Mouse (Mus musculus): Measurements from ENCODE around the gene Orm3. TPM values are rescaled to one million over a fixed set of nuclear protein-coding genes. Genes with fewer than 3 reads are reported as not detected.

The Orm3 gene
- polyA plus RNA-seq, 1 experiment from 2014 or later = not detected

- 72% methylated on average over 6 of the region's 6 CpGs for WGBS
Observed at GRCm38 (mm10) chr4:63348524-63348923, 7.4 kb upstream of the Orm3 start.

GRCm38 (mm10) chr4:63356981-63357570 is 1.1 kb downstream of the Orm3 start:
- 56% methylated on average over 2 of the region's 2 CpGs for WGBS
- ATAC-seq (ENCODE audit: insufficient number of reproducible peaks, insufficient read depth, low FRiP score, low read depth) = no peak
- H3K4me3 ChIP-seq (ENCODE audit: low read depth, low read length) = no peak overlapping the region

More at GRCm38 (mm10) chr4:63348524-63348923, 7.4 kb upstream of the Orm3 start:
- Histone ChIP-seq H3K4me1 (ENCODE audit: control insufficient read depth, insufficient read depth, low read length) (no peaks in the 10 kb centered on the region), H3K4me2 (replicated peaks; ENCODE audit: low read depth, low read length) (no peak overlapping the region), H3K9me3 (ENCODE audit: control insufficient read depth, low read depth, low read length) (no peaks in the 10 kb centered on the region), H3K9ac (replicated peaks; ENCODE audit: low read depth, low read length) (no peak overlapping the region), H3K27me3 (ENCODE audit: control insufficient read depth, insufficient read depth, low read length) (no peaks in the 10 kb centered on the region), H3K27ac (ENCODE audit: low read length) (no peak overlapping the region), H3K4me3 (ENCODE audit: low read depth, low read length) (no peak overlapping the region), H3K36me3 (ENCODE audit: control insufficient read depth, insufficient read depth, low read length) (no peaks in the 10 kb centered on the region)
- no peak for ATAC-seq (ENCODE audit: insufficient number of reproducible peaks, insufficient read depth, low FRiP score, low read depth)

GRCm38 (mm10) chr4:63359861-63360260 is 3.9 kb downstream of the Orm3 start:
- Histone ChIP-seq H3K27ac (ENCODE audit: low read length) (no peak overlapping the region), H3K36me3 (ENCODE audit: control insufficient read depth, insufficient read depth, low read length) (no peaks in the 10 kb centered on the region), H3K9ac (replicated peaks; ENCODE audit: low read depth, low read length) (no peak overlapping the region), H3K9me3 (ENCODE audit: control insufficient read depth, low read depth, low read length) (no peaks in the 10 kb centered on the region), H3K4me2 (replicated peaks; ENCODE audit: low read depth, low read length) (no peak overlapping the region), H3K4me1 (ENCODE audit: control insufficient read depth, insufficient read depth, low read length) (no peaks in the 10 kb centered on the region), H3K27me3 (ENCODE audit: control insufficient read depth, insufficient read depth, low read length) (no peaks in the 10 kb centered on the region), H3K4me3 (ENCODE audit: low read depth, low read length) (no peak overlapping the region)
- ATAC-seq (ENCODE audit: insufficient number of reproducible peaks, insufficient read depth, low FRiP score, low read depth) = no peak
- 85% methylated on average over 6 of the region's 6 CpGs for WGBS

More at GRCm38 (mm10) chr4:63356981-63357570, 1.1 kb downstream of the Orm3 start:
- no peaks in the 10 kb centered on the region for H3K27me3 ChIP-seq (ENCODE audit: control insufficient read depth, insufficient read depth, low read length)
- no peaks in the 10 kb centered on the region for H3K9me3 ChIP-seq (ENCODE audit: control insufficient read depth, low read depth, low read length)
- H3K4me1 ChIP-seq (ENCODE audit: control insufficient read depth, insufficient read depth, low read length) = no peaks in the 10 kb centered on the region
- H3K9ac ChIP-seq (replicated peaks; ENCODE audit: low read depth, low read length) = no peak overlapping the region
- H3K4me2 ChIP-seq (replicated peaks; ENCODE audit: low read depth, low read length) = no peak overlapping the region
- no peaks in the 10 kb centered on the region for H3K36me3 ChIP-seq (ENCODE audit: control insufficient read depth, insufficient read depth, low read length)
- no peak overlapping the region for H3K27ac ChIP-seq (ENCODE audit: low read length)

- H3K27ac ChIP-seq (ENCODE audit: low read length) = no peak within 1 kb of the TSS
- H3K9ac ChIP-seq (replicated peaks; ENCODE audit: low read depth, low read length) = no peak within 1 kb of the TSS
- no peak within 1 kb of the TSS for H3K4me3 ChIP-seq (ENCODE audit: low read depth, low read length)
- no peaks in the 10 kb centered on the region for H3K4me1 ChIP-seq (ENCODE audit: control insufficient read depth, insufficient read depth, low read length)
- H3K9me3 ChIP-seq (ENCODE audit: control insufficient read depth, low read depth, low read length) = no peaks in the 10 kb centered on the region
- no peak within 1 kb of the TSS for H3K4me2 ChIP-seq (replicated peaks; ENCODE audit: low read depth, low read length)
- 78% methylated on average over 5 of the region's 5 CpGs for WGBS
- no peaks in the 10 kb centered on the region for H3K36me3 ChIP-seq (ENCODE audit: control insufficient read depth, insufficient read depth, low read length)
- ATAC-seq (ENCODE audit: insufficient number of reproducible peaks, insufficient read depth, low FRiP score, low read depth) = no peak
- H3K27me3 ChIP-seq (ENCODE audit: control insufficient read depth, insufficient read depth, low read length) = no peaks in the 10 kb centered on the region
Observed at GRCm38 (mm10) chr4:63362150-63362549, 6.2 kb downstream of the Orm3 start, which contains the start of gene Orm2. Gene Orm2, plus strand, starts transcription at chr4:63362449.

GRCm38 (mm10) chr4:63368577-63368976 is 12.6 kb downstream of the Orm3 start:
- H3K27ac ChIP-seq (ENCODE audit: low read length) = no peak overlapping the region
- no peak overlapping the region for H3K4me3 ChIP-seq (ENCODE audit: low read depth, low read length)
- WGBS = 14% methylated on average over 4 of the region's 4 CpGs
- no peak overlapping the region for H3K4me2 ChIP-seq (replicated peaks; ENCODE audit: low read depth, low read length)
- H3K4me1 ChIP-seq (ENCODE audit: control insufficient read depth, insufficient read depth, low read length) = no peaks in the 10 kb centered on the region
- peaks cover 29% of the 10 kb centered on the region; the same call in 1 of the 2 replicates for H3K36me3 ChIP-seq (ENCODE audit: control insufficient read depth, insufficient read depth, low read length)
- peak; percentile 8; the same call in 1 of the 2 replicates for ATAC-seq (ENCODE audit: insufficient number of reproducible peaks, insufficient read depth, low FRiP score, low read depth)
- no peak overlapping the region for H3K9ac ChIP-seq (replicated peaks; ENCODE audit: low read depth, low read length)
- no peaks in the 10 kb centered on the region for H3K9me3 ChIP-seq (ENCODE audit: control insufficient read depth, low read depth, low read length)
- no peaks in the 10 kb centered on the region for H3K27me3 ChIP-seq (ENCODE audit: control insufficient read depth, insufficient read depth, low read length)

GRCm38 (mm10) chr4:63370897-63371296 is 14.9 kb downstream of the Orm3 start:
- no peaks in the 10 kb centered on the region for H3K9me3 ChIP-seq (ENCODE audit: control insufficient read depth, low read depth, low read length)
- no peaks in the 10 kb centered on the region for H3K27me3 ChIP-seq (ENCODE audit: control insufficient read depth, insufficient read depth, low read length)
- H3K4me1 ChIP-seq (ENCODE audit: control insufficient read depth, insufficient read depth, low read length) = no peaks in the 10 kb centered on the region
- no peak overlapping the region for H3K9ac ChIP-seq (replicated peaks; ENCODE audit: low read depth, low read length)
- no peak overlapping the region for H3K4me2 ChIP-seq (replicated peaks; ENCODE audit: low read depth, low read length)
- H3K27ac ChIP-seq (ENCODE audit: low read length) = no peak overlapping the region
- peaks cover 33% of the 10 kb centered on the region; the same call in 1 of the 2 replicates for H3K36me3 ChIP-seq (ENCODE audit: control insufficient read depth, insufficient read depth, low read length)
- no peak for ATAC-seq (ENCODE audit: insufficient number of reproducible peaks, insufficient read depth, low FRiP score, low read depth)
- H3K4me3 ChIP-seq (ENCODE audit: low read depth, low read length) = no peak overlapping the region
- WGBS = 58% methylated on average over 7 of the region's 7 CpGs

DNA sequence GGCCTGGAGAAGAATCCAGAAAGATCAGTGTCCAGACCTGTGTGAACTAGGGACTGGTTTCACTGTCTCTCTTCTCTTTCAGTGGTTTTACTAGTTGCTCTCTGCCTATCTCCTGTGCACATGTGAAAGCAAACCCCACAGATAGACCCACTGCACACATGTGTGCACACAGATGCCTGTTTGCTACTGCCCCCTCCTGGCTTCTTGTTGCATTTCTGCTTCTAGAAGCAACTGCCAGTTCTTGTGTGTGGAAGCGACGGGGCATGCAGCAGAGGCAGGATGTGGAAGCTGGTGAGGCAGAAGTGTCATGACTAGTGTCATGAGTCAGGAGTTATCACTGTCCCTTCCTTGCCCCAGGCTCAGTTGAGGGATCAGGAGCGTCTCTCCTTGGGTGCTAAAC is 15.9 kb downstream of the Orm3 start:
- no peak overlapping the region for H3K4me3 ChIP-seq (ENCODE audit: low read depth, low read length)
- H3K9me3 ChIP-seq (ENCODE audit: control insufficient read depth, low read depth, low read length) = no peaks in the 10 kb centered on the region
- H3K27ac ChIP-seq (ENCODE audit: low read length) = no peak overlapping the region
- no peaks in the 10 kb centered on the region for H3K27me3 ChIP-seq (ENCODE audit: control insufficient read depth, insufficient read depth, low read length)
- peaks cover 42% of the 10 kb centered on the region; the same call in 1 of the 2 replicates for H3K36me3 ChIP-seq (ENCODE audit: control insufficient read depth, insufficient read depth, low read length)
- H3K4me1 ChIP-seq (ENCODE audit: control insufficient read depth, insufficient read depth, low read length) = no peaks in the 10 kb centered on the region
- H3K9ac ChIP-seq (replicated peaks; ENCODE audit: low read depth, low read length) = no peak overlapping the region
- no peak overlapping the region for H3K4me2 ChIP-seq (replicated peaks; ENCODE audit: low read depth, low read length)
- ATAC-seq (ENCODE audit: insufficient number of reproducible peaks, insufficient read depth, low FRiP score, low read depth) = no peak
- WGBS = 57% methylated on average over 3 of the region's 3 CpGs

DNA sequence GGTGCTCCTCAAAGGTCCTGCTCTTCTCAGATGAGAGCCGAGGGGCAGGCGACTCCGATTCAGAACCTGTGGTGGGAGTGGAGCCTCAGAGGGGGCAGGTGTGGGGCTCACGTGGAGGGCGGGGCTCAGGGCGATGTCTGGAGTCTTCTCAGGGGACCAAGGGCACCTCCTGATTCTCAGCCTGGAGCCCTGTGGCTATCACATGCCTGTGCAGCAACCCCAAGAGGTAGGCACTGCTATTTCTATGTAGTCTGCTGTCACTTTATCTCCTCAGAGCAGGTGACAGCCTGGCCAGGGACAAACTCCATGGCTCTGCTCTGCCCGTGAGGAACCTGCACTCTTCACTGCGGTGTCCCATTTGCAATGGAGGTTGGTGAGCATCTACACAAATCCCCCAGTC is 17.4 kb downstream of the Orm3 start:
- H3K4me2 ChIP-seq (replicated peaks; ENCODE audit: low read depth, low read length) = no peak overlapping the region
- H3K9ac ChIP-seq (replicated peaks; ENCODE audit: low read depth, low read length) = no peak overlapping the region
- ATAC-seq (ENCODE audit: insufficient number of reproducible peaks, insufficient read depth, low FRiP score, low read depth) = no peak
- no peaks in the 10 kb centered on the region for H3K9me3 ChIP-seq (ENCODE audit: control insufficient read depth, low read depth, low read length)
- no peaks in the 10 kb centered on the region for H3K27me3 ChIP-seq (ENCODE audit: control insufficient read depth, insufficient read depth, low read length)
- 88% methylated on average over 8 of the region's 8 CpGs for WGBS
- H3K4me3 ChIP-seq (ENCODE audit: low read depth, low read length) = no peak overlapping the region
- H3K4me1 ChIP-seq (ENCODE audit: control insufficient read depth, insufficient read depth, low read length) = no peaks in the 10 kb centered on the region
- peaks cover 38% of the 10 kb centered on the region; the same call in 1 of the 2 replicates for H3K36me3 ChIP-seq (ENCODE audit: control insufficient read depth, insufficient read depth, low read length)
- H3K27ac ChIP-seq (ENCODE audit: low read length) = no peak overlapping the region

- ATAC-seq (ENCODE audit: insufficient number of reproducible peaks, insufficient read depth, low FRiP score, low read depth) = peak; percentile 36; the same call in 1 of the 2 replicates
- Histone ChIP-seq H3K27me3 (ENCODE audit: control insufficient read depth, insufficient read depth, low read length) (no peaks in the 10 kb centered on the region), H3K4me2 (replicated peaks; ENCODE audit: low read depth, low read length) (no peak overlapping the region), H3K4me1 (ENCODE audit: control insufficient read depth, insufficient read depth, low read length) (no peaks in the 10 kb centered on the region), H3K9me3 (ENCODE audit: control insufficient read depth, low read depth, low read length) (no peaks in the 10 kb centered on the region), H3K4me3 (ENCODE audit: low read depth, low read length) (no peak overlapping the region), H3K36me3 (ENCODE audit: control insufficient read depth, insufficient read depth, low read length) (peaks cover 46% of the 10 kb centered on the region; the same call in 1 of the 2 replicates), H3K9ac (replicated peaks; ENCODE audit: low read depth, low read length) (no peak overlapping the region), H3K27ac (ENCODE audit: low read length) (no peak overlapping the region)
- WGBS = 77% methylated on average over 12 of the region's 12 CpGs
Observed at GRCm38 (mm10) chr4:63374331-63374730, 18.4 kb downstream of the Orm3 start.
